Mouse (Mus musculus): ENCODE data around the gene Sfxn5.

DNA sequence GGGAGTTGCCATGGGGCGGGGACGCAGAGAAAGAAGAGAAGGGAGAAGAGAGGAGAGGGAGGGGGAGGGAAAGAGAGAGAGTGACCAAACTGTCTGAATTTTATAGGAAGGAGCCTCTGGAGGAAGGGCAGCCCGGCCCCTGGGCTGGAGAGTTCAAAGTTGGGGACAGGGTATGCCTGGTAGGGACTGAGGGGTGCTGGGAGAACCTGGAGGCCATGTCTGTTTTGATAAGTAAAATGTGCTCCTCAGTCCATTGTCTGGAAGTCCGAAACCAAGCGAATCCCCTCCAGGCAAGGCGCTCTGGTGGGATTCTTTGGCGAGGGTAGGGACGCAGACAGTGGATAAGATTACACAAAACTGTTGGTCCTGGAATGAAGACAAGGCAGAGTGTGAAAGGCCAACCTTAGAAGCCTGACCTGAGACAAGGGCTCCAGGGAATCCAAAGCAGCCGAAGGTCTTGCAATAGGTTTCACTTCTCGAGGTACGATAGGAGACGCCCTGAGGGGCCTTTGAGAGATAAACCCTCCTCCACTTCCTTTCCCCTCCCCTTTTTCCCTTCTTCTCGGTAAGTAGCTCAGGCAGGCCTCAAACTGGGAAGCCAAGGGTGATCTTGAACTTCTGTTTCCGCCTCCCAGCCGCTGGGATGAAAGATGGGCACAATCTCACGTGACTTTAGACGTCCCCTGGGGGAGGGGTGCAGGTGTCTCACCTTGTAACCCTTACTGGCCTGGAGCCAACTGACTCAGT lies 47.9 kb upstream of the Sfxn5 start:
- TF ChIP-seq CTCF (IDR thresholded peaks at IDR 0.05; ENCODE audit: borderline replicate concordance, insufficient read depth, low read depth, low read length) (no peak), POLR2A (IDR thresholded peaks at IDR 0.05; ENCODE audit: borderline replicate concordance, insufficient read depth, low read length) (no peak)
